Mouse (Mus musculus) central nervous system, embryonic 14 days (tissue): ENCODE data around the gene Stk24. TPM values are rescaled to one million over a fixed set of nuclear protein-coding genes. Genes with fewer than 3 reads are reported as not detected.

ENCODE experiments used
- polyA plus RNA-seq: library from polyadenylated mRNA; depleted of rRNA; stranded (reverse); fragments of >200 nt; gene quantifications from 2 replicates; pipeline ENCODE4 v1.2.3, GENCODE M21; 2012; rRNA removed

Gene Stk24
- 24.8 and 28.3 TPM in 2 replicates for polyA plus RNA-seq

DNA sequence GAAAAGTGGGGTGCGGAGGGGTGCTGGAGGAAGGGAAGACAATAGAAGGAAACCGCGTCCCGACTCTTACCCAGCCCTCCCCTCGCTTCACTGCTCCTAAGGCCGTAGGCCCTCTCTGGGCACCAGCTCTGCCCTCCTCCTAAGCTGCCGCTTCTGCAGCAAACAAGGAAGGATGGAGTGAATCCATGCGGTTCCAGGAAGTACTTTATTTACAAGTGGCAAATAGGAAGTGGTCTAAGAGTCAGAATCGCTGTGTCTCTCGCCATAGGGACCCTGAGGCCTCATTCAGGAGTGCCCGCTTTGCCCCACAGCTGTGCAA is at the start of gene Stk24:
Stk24 (minus strand) TSS at position 185 of the 319 bp plus-strand sequence.

Other genes with a start within 250 kb of the Stk24 start
- 0.04 TPM in 2 replicates for gene Slc15a1, start 125.2 kb upstream of the Stk24 start, polyA plus RNA-seq